Mouse (Mus musculus) cerebellum, adult 8-10 months (tissue): ENCODE measurements around the gene Nup93.
A peak's percentile ranks its signal among the peaks of the same experiment; 100 is the strongest.

Experiments used
- DNase-seq: peaks from one replicate; pipeline ENCODE4 v3.0.0; 2022

Gene Nup93

DNA sequence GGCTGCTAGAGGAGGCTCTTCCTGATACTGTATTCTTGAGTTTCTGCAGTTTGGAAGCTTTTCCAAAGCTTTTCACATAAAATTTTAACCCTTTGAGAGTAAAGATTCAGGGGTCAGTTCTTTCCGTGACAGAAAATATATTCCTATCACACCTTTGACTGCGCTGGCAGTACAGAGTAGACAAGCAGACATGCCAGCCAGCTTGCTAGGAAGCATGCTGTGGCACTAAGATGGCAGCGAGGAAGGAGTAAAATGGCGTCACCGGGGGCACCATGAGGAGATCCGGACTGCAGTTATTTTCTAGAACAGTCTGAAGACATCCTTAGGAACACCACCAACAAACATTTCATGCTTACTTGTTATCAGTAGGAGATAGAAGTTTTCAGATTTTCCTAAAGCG lies 55.9 kb downstream of the Nup93 start:
- no peak for DNase-seq

DNA sequence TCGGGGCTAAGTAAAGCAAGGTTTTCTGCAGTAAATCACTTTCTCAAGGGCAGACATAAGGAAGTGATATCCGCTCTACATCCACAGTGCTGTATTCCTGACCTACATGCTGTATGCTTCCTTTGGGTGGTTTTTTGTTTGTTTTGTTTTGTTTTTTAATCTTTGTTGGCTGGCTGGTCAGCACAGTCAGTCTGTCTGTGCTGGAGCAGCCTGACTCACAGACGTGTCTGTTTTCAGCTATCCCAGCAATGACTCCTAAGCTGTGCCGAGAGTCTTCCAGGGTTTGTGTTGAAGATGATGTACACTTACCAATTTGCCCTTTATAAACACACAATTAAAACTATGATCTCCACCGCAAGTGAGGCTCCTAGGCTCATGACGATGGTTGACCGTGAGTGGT lies 56.7 kb downstream of the Nup93 start:
- no peak for DNase-seq

DNA sequence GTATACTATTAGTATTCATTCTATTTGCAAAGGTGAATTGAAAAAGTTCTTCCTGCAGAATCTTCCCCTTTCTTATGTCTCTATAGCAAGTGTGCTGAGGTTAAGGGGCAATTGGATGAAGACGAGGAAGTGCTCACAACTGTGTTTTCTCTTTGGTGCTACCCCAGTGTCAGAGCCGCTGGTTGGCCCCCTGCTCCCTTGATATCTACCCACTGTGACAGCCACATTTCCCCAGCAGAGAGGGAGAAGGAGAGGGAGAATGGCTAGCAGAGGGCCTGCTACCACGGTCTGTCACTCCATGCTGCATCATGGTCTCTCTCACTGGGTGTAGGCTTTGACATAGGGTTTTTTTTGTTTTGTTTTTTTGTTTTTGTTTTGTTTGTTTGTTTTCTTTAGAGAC lies 58.2 kb downstream of the Nup93 start:
- no peak for DNase-seq

DNA sequence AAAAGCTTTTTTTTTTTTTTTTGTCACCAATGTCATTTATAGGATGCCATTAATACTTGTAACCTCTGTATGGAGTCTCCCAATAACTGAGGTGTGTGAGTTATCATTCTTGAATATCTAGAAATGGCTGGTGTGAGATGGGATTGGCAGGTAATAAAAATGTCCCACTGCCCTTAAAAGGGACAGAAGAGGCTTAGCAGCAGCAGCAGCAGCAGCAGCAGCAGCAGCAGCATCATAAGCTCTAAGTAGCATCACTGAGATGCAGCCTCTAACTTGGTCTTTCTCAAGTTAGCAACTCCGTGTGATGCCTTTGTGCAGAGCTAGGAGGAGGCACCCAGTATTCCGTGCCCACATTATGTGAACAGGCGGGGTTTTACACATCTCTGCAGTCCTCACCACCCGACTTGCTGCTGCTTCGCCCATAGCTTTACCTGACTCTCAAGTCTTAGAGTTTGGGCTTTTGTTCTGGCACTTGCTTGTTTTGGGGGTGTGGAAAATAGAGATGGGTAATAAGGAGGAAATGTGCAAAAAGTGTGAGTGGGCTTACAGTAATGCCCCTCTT lies 59.0 kb downstream of the Nup93 start:
- no peak for DNase-seq

DNA sequence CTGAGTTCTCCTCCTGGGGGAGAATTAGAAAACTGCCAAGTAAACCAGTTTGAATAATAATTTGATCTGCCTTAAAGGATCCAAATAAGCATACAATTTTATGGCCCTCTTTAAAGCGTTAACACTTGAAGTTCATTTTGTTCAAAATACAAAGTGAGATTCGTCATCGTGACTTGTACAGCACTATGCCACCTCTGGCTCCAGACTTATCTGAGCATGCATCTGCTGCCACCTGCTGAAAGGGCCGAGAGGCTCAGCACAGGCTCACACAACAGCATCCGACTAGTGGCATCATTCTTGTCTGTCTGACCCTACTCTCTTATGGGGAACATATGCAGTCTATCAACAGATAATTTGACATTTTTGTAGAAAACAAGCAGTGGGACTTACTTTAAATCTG lies 59.7 kb downstream of the Nup93 start:
- DNase-seq, result no peak

DNA sequence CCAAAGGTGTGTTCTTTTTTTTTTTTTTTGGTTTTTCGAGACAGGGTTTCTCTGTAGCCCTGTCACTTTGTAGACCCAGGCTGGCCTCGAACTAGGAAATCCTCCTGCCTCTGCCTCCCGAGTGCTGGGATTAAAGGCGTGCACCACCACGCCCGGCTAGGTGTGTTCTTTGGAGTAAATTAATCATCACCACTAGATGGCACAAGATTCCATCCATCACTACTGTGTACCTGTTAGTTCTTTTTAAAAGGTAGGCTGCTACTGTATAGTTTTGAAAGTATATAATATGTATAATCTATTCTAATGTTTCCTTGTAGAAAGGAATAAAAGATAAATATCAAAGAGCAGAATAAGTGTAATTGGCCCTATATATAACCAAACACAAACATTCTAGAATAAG lies 63.9 kb downstream of the Nup93 start:
- DNase-seq, result no peak

DNA sequence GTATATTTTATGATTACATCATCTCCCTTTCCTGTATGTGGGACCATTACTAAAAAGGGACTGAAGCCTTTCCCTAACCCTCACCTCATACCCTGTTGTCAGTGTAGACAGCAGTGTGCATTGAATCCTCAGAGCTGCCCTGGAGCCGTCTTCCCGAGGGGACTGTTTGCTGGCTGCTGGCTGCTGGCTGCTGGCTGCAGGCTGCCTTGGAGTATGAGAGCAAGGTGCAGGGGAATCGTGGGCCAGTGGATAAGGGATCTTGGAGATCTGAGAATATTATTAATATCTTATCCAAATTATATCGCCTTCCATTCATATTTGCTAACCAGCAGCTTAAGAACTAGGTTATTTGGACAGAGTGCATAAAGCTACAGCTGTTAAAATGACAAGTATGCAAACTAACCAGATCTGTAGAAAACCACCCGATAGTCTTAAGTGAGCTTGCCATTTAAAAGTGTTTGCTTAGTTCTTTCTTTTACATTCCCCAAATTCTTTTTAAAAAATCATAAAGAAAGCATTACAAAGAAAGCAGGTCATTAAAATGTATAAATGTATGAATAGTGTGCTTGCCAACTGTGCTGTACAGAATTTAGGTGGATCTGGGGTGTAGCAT lies 65.7 kb downstream of the Nup93 start:
- no peak for DNase-seq

DNA sequence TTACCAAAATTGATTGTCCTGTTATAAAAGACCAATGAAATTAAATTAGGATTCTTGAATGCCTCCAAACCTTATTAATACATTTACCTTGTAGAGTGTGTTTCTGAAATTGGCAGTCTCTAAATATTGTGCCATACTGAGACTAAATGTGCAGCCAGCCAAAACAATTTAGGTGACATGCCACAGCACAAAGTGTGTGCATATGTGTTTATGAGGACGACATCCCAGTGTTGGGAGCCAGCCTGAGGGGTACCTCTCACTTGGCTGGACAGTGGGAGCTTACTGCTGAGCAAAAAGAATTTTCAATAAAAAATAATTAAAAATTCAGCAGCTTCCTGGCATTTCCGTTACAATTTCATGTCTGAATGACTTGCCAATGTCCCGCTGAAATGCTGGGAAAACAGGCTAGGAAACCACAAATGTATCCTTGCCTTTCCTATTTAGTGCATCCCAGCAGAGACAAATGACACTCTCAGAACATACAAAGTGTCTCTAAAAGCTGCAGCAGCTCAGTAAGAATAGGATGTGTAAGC lies 68.2 kb downstream of the Nup93 start:
- peak; percentile 11 for DNase-seq

DNA sequence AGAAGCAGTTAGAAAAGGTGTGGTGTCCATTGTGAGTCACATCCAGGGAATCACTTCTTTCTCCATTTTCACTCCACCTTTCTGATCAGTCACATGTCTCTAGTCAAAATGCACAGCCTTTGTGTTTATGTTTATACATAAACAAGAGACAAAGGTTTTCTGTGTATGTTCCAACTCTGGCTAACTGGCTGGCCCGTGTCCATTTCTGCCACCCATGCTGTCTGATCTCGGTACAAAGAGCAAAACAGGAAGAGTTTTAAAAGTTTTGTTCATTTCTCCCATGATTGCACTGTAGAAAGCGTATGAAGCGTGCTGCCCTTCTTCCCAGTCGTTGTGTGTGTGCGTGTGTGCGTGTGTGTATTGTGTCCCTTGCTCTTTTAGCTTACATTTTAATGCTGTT lies 69.8 kb downstream of the Nup93 start:
- no peak for DNase-seq

DNA sequence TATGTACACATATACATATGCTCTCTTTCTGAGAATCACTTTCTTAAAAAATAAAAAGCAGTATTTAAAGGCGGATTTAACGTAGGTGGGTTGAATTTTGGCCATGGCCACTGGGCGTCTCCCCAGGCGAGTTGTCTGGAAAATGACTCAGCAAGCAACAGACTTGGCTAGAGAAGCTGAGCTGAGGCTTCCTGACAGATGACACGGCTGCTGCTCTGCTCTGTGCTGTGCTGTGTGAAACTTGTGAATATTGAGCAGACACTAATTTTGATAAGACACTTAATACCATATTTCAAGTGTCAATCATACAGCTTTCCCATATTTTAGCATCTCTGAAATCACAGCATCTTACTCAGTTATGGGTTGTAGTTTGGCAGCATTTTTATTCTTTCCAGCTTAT lies 76.2 kb downstream of the Nup93 start:
- no peak for DNase-seq

DNA sequence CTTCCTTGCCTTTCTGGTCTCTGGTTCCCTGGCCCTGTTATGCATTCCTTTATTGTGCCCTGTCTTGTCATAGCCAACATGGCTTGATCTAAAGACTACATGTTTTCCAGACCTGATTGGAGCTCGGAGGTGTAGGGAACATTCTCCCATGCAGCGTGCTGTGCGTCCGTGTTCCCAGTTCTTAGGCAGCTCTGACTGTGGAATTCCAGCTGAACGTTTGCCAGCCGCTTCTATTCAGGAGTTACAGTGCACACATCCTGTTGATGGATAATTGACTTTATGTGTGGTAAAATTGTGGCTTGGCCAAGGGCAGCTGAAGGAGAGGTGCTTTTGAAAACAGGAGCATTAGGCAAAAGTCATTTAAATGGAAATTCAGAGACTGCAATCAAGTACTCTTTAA lies 77.7 kb downstream of the Nup93 start:
- DNase-seq, result no peak

DNA sequence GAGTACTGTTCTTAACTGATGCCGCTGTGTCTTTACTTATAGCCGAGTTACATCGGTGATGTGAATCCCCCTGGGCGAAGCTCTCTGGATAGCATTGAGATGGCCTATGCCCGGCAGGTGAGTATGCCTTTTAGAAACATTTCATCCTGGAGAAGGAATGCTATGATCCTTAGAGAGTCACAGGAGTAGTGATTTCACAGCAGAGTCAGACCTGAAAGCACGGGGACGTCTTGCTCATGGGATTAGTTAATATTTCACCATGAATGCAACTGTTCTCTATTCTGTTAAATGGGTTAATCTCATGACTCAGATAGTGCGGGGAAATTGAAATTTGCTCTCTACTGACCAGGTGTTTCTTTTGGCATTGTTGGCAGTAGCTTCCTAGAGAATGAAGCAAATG lies 78.3 kb downstream of the Nup93 start:
- no peak for DNase-seq

DNA sequence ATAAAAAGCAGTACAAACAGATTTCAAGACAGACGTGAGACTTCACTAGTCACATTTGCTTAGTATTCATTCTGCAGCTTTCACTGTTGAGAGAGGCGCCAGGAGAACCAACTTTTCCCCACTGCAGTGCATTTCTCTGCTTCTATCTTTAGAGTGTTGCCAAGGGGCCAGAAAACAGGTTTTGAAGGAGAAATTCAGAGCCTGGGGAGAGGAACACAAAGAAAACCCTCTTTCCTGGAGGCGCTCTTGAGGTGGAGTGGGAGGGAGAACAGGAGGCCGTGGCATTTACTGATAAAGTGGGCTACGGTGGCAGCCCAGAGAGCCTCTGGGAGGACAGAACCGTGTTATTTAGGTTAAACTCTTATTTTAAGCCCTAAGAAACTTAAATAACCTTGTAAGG lies 81.3 kb downstream of the Nup93 start:
- DNase-seq, result no peak

DNA sequence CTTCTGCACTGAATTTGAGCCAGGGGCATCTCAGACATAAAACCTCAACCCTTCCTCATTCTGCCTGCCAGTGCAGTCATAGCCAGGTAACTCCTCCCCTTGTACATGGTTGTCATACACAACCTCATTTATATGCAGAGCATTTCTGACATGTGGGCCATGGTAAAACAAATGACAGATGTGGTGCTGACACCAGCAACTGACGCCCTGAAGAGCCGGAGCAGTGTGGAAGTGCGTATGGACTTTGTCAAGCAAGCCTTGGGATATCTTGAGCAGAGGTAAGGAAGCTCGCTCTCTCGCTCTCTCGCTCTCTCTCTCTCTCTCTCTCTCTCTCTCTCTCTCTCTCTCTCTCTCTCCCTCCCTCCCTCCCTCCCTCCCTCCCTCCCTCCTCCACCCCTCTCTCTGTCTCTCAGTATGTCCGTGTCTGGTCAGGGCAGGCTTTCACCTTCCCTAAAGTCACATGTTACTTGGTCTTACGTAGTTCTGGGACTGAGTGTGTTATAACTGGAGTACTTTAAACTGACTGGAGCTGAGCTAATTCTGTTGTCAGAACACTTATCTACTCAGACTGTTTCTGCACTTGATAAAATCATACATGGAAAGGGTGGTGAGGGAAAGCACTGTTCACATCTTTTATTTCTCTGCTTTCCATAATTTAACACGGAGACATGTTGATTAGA lies 82.1 kb downstream of the Nup93 start:
- no peak for DNase-seq

DNA sequence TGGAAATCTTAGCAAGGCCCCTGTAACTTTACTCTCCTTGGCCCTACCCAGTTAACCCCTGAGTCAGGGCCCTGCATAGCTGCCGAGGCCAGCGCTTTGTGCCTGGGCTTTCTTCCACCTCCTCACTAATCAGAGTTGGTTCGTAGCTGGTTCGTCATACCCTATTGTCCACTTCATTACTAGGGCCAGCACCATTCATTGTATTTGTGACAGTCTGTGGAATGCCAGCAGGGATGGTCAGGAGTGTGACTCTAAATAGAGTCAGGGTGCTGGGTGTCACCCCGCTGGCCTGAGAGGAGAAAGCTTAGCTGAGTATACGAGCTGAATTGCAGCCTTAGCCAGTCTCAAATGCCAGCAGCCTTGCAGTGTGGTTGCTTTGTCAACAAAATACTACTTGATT lies 82.7 kb downstream of the Nup93 start:
- no peak for DNase-seq

DNA sequence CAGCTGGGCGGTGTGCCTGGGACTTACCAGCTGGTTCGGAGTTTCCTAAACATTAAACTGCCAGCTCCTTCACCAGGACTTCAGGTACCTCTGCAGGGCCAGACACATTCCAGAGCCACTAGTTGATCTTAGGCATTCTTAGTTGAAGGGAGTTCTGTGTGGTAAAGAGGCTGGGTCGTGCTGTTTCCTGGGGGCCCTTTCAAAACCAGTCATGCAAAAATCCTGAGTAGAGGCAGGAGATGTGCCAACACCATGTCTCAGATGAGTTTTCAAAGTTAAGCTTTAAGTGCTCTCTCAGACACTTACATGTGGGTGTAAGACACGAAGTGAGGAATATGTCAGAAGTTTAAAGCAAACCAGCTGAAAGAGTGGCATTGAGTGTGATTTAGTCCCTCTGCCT lies 86.4 kb downstream of the Nup93 start:
- DNase-seq, result no peak

DNA sequence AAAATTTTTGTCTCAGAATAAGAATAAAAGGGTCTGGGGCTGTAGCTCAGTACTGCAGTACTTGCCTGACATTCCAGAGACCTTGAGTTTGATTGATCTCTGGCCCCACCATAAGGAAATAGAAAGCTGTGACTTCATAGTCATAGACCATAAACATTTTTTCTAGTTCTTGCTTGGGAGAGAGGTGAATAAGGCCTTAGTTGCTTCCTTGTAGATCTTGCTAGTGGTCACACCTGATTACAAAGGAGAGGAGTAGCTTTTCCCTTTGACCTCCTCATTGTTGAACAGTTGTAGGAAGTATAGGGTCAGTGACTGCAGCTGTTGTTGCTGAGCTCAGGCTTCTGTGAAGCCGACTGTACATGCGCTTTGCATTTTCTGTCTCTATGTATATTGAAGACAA lies 90.0 kb downstream of the Nup93 start:
- DNase-seq, result no peak

DNA sequence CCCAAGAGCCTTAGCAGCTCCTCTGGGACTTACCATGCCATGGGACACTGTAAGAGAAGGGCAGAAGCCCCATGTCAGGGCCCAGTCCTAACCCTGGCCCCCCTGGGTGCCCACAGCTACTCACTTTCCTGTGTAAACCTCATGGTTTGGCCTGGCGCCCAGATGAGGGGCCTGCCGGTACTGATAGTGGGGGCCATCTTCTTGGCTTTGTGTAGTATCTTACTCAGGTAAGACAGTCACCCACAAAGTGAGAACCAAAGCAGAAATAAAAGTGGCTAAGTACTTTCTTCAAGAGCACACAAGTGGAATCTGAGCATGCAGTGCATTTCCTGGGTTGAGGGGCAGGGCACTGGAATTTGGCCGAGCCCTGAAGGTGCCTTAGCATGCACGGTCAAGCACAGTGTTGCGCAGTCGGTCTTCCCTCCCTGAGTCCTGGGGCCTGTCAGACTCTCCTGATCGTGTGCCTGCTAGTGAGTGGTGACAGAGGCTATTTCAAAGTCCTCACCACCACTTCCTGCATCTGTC lies 92.7 kb downstream of the Nup93 start:
- DNase-seq, result no peak

DNA sequence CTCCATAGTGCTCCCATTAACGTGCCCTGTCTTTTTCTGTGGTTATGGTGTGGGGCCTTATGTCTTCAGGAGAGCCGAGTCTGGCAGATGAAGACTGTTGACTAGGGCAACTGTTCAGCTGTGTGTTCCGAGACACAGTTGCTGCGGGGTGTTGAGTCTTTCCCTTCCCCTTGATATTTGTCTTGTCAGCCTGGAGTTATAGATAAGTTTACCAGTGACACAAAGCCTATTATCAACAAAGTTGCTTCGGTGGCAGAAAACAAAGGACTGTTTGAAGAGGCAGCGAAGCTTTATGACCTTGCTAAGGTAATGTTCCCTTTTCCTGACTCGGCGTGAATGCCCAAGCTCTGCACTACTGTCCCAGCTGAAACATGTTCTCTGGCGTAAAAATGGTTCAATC lies 93.3 kb downstream of the Nup93 start:
- no peak for DNase-seq

DNA sequence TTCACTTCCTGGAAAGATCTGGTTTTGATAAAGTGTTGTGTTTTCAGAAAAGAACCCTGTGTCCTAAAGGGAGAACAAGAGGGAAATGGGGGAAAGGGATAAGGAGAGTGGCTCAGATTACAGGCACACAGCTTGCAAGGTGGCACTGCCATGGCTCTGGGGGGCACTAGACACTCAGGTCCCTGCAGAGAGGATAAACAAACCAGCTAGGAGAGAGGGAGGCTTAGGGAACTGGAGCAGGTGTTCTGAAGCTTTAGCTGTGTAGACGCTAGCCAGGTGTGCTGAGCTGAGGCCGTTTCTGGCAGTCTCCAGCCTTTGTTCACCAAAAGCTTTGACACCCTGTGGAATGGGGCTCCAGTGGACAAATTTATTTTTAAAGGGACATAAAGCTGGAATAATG lies 99.7 kb downstream of the Nup93 start:
- no peak for DNase-seq

DNA sequence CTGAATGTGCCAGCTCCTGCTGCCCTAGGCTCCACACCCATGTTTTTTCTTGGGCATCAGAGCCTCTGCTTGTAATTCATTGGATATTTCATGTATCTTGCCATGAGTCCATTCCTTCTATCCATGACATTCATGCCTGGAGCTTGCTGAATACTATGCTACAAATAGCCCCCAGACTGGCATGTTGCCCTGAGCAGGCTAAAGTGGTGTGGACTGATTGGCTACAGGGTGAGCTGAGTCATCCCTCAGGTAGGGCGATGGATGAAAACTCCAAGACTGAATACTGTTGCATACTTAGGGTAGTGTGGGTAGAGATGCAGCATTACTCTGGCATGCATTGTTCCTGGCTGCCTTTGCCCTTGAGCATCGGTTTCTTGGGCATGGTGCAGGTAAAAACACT lies 102.9 kb downstream of the Nup93 start:
- no peak for DNase-seq

DNA sequence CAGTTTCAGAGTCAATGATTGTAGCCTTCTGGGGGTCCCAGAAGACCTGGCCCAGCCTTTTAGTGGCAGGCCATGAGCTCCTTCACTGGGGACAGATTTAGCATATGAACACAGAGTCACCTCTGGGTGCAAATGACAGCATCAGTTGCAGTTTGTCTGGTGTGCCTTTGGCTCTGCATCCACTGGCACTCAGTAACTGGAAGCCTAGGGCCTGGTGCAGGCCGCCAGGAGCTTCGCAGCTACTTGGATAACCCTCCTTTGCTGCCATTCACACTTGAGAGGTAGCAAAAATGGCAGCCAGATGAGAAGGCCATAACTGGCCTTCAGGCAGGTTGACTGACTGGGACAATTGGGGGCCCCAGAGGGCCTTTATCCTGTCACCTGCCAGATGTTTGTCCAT lies 103.3 kb downstream of the Nup93 start:
- no peak for DNase-seq

DNA sequence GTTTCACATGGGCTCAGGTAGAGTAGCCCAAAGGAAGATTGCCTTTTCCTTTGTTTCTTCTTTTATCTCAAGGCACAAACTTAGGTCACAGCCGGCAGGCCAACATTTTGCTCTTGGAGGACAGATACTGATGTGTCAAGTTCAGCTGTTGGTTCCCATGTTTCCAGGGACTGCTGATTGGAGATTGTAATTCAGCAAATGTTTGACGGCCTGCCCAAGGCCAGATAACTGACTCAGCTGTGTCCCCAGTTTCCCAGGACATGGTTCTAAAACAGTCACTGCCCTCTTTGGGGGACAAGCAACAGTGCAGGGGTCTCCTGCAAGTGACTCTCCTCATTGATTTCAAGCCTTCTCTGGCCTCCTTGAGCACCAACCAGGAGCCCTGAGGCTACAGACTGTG lies 105.7 kb downstream of the Nup93 start:
- no peak for DNase-seq

DNA sequence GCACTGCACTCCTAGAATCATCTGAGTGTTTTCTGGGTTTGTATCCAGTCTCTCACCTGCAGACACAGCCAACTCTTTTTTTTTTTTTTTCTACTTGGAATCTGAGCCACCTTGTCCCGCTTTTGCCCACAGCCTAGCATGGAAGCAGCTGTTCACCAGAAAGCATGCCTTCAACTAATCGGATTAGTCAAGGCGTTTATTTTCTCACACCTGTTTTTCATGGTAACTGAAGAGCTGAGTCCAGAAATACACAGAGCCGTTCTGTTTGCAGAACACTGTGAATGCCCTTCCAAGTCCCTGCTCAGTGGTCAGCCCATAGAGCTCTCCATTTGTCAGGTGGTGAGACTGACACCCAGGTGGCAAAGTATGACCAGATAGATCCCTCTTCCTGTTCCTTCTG lies 107.7 kb downstream of the Nup93 start:
- no peak for DNase-seq

DNA sequence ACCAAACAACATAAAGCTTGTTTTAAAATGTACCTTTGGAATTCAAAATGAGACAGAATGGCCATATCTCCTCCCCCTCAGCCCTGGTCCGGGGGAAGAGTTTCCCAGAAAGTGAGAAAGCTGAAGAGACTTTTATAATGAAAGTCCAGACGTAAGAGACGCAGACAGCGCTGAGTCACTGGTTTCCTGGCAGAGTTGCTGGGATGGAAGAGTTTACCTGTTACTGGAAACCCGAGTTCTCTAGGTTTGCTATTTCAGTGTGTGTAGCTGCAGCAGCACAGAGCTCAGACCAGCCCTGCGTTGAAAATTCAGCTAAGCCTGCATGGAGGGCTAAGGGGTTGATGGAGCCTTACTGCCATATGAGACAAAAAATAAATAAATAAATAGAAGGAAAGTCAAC lies 108.7 kb downstream of the Nup93 start:
- DNase-seq, result no peak
